Mouse (Mus musculus) adrenal gland, adult 8-10 months (tissue): ENCODE measurements at regions not wholly inside any gene's neighbourhood (a gene's known extent, or its start where the extent isn't known, plus 50 kb on each side); places are given as distances from the start of the nearest gene placed in this dataset.
A peak's percentile ranks its signal among the peaks of the same experiment; 100 is the strongest.

Experiments used
- DNase-seq: peaks from one replicate; pipeline ENCODE4 v3.0.0; 2022

DNA sequence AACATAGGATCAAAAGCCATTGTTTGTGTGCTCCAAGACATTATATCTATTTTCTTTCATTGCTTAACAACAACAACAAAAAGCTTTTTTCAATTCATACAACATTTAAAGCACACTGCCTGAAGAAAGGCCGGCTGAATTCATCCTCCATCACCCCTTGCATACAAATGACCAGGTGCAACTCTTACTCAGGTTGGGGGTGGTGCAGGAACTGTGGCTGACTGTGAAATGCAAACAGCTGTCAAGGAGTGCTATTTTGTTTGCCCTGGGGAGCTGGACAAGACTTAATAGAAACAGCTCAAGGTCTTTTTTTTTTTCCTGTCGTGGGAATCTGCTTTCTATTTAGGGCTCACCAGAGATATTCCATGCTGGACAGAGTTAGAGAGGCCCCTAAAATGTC, 406.6 kb upstream of the Cldn34d start:
- no peak for DNase-seq

DNA sequence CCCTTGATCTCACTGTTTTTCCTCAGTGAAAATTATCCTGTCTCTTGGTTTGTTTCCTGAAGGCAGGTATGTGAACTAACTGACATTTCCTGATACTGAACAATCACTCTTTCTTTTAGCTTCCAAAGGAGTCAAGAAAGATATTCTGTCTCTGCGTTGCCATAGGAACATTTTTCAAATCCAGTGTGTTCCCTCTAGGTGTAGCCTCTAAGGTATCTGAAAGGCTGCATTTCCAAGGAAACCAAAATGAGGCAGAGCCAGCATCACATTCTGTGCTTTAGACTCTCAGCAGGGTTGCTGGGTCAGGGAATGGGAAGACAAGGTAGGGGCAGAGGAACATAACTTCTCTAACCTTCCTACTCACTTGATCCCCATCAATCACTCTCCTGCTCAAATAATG, 411.2 kb upstream of the Cldn34d start:
- no peak for DNase-seq

DNA sequence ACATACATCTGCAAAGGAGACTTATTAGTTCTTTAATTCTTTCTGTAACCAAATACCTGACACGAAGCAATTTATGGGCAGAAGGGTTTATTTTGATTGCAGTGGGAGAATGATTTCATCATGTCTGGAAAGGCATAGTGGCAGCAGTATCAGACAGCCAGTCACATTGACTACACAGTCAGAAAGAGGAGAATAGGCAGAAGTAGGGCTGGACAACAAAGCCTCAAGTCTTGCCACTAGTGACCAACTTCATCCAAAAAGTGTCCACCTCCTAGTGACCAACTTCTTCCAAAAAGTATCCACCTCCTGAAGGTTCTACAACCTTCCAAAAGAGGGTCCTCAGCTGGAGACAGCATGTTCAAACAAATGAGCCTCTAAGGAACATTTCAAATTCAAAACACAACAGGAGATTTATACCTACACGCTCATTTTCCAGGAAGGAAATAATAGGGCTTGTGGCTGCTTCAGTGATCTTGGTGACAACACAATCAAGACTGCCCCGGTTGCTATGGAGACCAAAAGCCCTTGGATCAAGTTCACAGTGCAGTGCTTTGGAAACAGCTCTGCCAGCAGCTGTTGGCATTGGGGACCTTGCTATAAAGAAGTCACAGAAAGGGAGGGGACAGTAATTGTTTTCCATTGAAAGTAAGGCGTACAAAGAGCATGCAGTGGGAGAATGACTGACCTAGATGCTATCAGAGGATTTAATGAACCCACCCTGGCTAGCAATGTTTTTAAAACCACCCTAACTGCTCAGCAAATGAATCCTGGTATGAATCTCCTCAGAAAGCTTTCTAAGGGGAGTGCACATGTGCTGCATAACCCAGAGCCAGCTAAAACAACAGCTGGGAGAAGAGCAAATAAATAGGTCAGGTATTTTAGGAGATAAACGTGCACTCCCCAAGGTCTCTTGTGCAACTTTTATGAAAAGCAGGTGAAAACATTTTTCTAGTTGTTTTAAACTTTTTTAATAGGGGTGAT, 448.0 kb upstream of the Cldn34d start:
- peak; percentile 53 for DNase-seq

DNA sequence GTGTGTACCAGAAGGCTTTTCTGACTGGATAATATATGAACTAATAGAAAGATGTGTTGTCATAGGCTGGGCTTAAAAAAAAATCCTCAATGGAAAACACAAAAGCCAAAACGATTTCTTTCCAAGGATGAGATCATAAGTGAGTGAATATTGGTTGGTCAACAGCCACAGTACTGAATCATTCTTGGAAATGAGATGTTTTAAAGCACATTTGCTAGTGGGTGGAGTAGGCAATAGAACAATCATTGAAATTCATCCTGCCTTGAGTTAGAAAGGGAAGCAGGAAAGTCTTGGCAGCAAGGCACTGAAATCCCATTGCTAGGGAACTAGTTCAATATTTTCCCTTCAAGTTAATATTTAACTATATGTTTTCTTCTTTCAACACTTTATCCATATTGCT, 449.3 kb upstream of the Cldn34d start:
- DNase-seq, result no peak

DNA sequence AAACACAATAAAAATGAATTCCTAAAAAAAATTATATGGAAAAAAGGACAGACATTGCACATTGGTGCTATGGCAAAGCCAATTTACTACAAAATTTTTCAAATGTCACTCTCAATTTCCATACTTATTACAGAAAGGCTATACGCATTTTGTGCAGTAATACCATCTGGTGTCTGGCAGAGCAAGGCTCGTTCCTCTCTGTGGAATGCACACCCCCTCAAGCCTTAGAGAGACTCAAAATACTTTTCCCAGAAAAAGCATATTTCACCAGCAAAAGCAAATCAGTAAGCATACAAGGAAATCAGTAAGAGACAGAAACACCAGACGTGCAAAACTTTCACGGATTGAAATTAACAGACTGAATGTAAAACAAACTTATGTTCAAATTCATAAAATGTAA, 431.0 kb upstream of the Tbl1x start:
- no peak for DNase-seq

DNA sequence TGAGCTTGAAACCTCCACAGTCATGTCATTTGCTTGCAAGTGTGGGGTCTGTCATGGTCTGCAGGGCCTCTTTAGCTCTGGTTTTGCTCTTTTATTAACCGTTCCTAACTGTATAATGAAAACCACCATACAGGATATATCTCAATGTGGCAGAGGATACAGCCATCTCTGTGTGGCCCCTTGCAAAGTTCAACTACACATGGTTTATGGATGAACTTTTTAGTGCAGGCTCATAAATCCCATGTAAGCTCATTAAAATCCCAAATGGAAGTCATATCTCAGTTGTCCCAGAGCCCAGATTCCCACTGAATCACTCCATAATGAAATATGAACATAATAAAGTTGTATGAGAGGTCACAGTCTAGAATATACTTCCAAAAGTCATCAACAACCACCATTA, 428.1 kb upstream of the Tbl1x start:
- DNase-seq, result no peak

DNA sequence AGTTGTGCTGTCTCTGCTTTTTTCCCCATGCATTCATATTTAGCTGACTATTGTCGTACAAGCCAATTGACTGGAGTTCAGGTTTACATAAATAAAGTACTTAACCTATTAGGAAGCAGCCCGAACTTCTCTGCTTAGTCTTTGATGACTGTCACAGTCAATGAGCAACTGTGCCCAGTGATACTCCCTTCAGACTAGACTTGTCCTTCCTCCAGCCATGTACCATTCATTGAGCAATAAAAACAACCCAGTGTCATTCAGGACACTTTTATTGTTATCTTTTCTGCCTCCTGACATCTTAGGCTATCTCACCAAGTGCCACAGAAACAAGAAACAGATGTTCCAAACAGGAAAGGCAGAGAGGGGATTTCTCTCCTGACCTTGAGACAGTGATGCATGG, 389.1 kb upstream of the Tbl1x start:
- DNase-seq, result no peak
